Mouse (Mus musculus) neutrophil, adult 5-6 weeks (primary cell): ENCODE results near the gene Stat1. TPM values are rescaled to one million over a fixed set of nuclear protein-coding genes. Genes with fewer than 3 reads are reported as not detected.

ENCODE experiments used
- ATAC-seq: fragments of 151-379, 151-347 bp; 2 replicates; pipeline ENCODE4 v1.8.0; 2017; ENCODE audit warnings: mild to moderate bottlenecking, moderate TSS enrichment; ENCODE audit not compliant: insufficient number of reproducible peaks, poor library complexity, low FRiP score, severe bottlenecking; ENCODE audit errors: extremely low read depth
- total RNA-seq: library from RNA; stranded (forward); fragments of 200-1000 nt; gene quantifications from 2 replicates; pipeline ENCODE4 v1.2.3, GENCODE M21; 2017

The Stat1 gene
- total RNA-seq: 342 and 358 TPM in 2 replicates

- peak; percentile 96 for ATAC-seq
Observed at GRCm38 (mm10) chr1:52118860-52119591, at the start of gene Stat1. Stat1 (plus strand) TSS chr1:52119440.

GRCm38 (mm10) chr1:52079724-52080367 lies 39.4 kb upstream of the Stat1 start:
- no peak for ATAC-seq

GRCm38 (mm10) chr1:52080375-52080774 lies 38.9 kb upstream of the Stat1 start:
- no peak for ATAC-seq

- no peak for ATAC-seq
Observed at GRCm38 (mm10) chr1:52086236-52086635, 33.0 kb upstream of the Stat1 start.

GRCm38 (mm10) chr1:52087128-52087527 lies 32.1 kb upstream of the Stat1 start:
- ATAC-seq: no peak

- ATAC-seq: no peak
Observed at GRCm38 (mm10) chr1:52088634-52089033, 30.6 kb upstream of the Stat1 start.

- ATAC-seq: peak; percentile 67; the same call in 1 of the 2 replicates
Observed at GRCm38 (mm10) chr1:52098618-52099232, 20.5 kb upstream of the Stat1 start.

GRCm38 (mm10) chr1:52100496-52100895 lies 18.7 kb upstream of the Stat1 start:
- ATAC-seq: peak; percentile 85

GRCm38 (mm10) chr1:52102795-52103194 lies 16.4 kb upstream of the Stat1 start:
- ATAC-seq: no peak

- ATAC-seq: no peak
Observed at GRCm38 (mm10) chr1:52107206-52107605, 12.0 kb upstream of the Stat1 start.

GRCm38 (mm10) chr1:52111217-52111616 lies 8.0 kb upstream of the Stat1 start:
- no peak for ATAC-seq

GRCm38 (mm10) chr1:52112301-52112700 lies 6.9 kb upstream of the Stat1 start:
- no peak for ATAC-seq

GRCm38 (mm10) chr1:52113067-52113665 lies 6.1 kb upstream of the Stat1 start:
- no peak for ATAC-seq

GRCm38 (mm10) chr1:52113666-52114069 lies 5.6 kb upstream of the Stat1 start:
- ATAC-seq: peak; percentile 97

GRCm38 (mm10) chr1:52116441-52116840 lies 2.8 kb upstream of the Stat1 start:
- ATAC-seq: no peak

GRCm38 (mm10) chr1:52117777-52118176 lies 1.5 kb upstream of the Stat1 start:
- ATAC-seq: no peak

- no peak for ATAC-seq
Observed at GRCm38 (mm10) chr1:52119691-52120090, 451 bp downstream of the Stat1 start.

- ATAC-seq: no peak
Observed at GRCm38 (mm10) chr1:52120191-52120590, 951 bp downstream of the Stat1 start.

- no peak for ATAC-seq
Observed at GRCm38 (mm10) chr1:52121052-52121451, 1.8 kb downstream of the Stat1 start.

- 0 out of 2 replicates have a peak, but pooled peaks have one; percentile 48 for ATAC-seq
Observed at GRCm38 (mm10) chr1:52124818-52125217, 5.6 kb downstream of the Stat1 start.
